Mouse (Mus musculus): ENCODE data around the gene Mafk. TPM values are rescaled to one million over a fixed set of nuclear protein-coding genes. Genes with fewer than 3 reads are reported as not detected.
"Not testable (repeated sequence)": the region's sequence is repeated elsewhere in the genome, so short reads cannot be mapped to it uniquely, and the experiment has no call there.

Mafk gene
- 7.1 and 8.1 TPM in 2 replicates for polyA plus RNA-seq (2016; fragmentation: Nextera tagmentation; extraction: Ambion mirVana)

- DNase-seq (ENCODE audit: low spot score): peak; percentile 98
- Histone ChIP-seq H3K4me3 (peak within 1 kb of the TSS; percentile 86), H3K27me3 (ENCODE audit: low read depth, poor library complexity, severe bottlenecking) (peaks cover 8% of the 10 kb centered on the region; the same call in 1 of the 2 replicates), H3K36me3 (no peaks in the 10 kb centered on the region), H3K27ac (peak within 1 kb of the TSS; percentile 79), H3K4me1 (peaks cover 38% of the 10 kb centered on the region), H3K9me3 (replicated peaks) (no peaks in the 10 kb centered on the region)
- under 1% methylated on average over 92 of the region's 92 CpGs for WGBS
These were observed at the start of gene Mafk for GRCm38 (mm10) chr5:139791227-139792158. Gene Mafk, plus strand, starts transcription at chr5:139791513.

- not testable (repeated sequence) for H3K27me3 ChIP-seq (ENCODE audit: low read depth, poor library complexity, severe bottlenecking); H3K9me3 ChIP-seq (replicated peaks); H3K27ac ChIP-seq; H3K4me3 ChIP-seq; DNase-seq (ENCODE audit: low spot score); H3K36me3 ChIP-seq
- peaks cover 20% of the 10 kb centered on the region for H3K4me1 ChIP-seq
- WGBS: 58% methylated on average over 3 of the region's 3 CpGs
These were observed 48.7 kb upstream of the Mafk start for GRCm38 (mm10) chr5:139742640-139743039.

GRCm38 (mm10) chr5:139745771-139746170 is 45.5 kb upstream of the Mafk start:
- 5% methylated on average over 3 of the region's 3 CpGs for WGBS
- H3K27me3 ChIP-seq (ENCODE audit: low read depth, poor library complexity, severe bottlenecking): no peaks in the 10 kb centered on the region
- H3K9me3 ChIP-seq (replicated peaks): no peaks in the 10 kb centered on the region
- DNase-seq (ENCODE audit: low spot score): peak; percentile 83
- peaks cover 14% of the 10 kb centered on the region for H3K36me3 ChIP-seq
- H3K4me1 ChIP-seq: peaks cover 15% of the 10 kb centered on the region
- no peak overlapping the region for H3K27ac ChIP-seq
- H3K4me3 ChIP-seq: no peak overlapping the region

- WGBS: 89% methylated on average over 16 of the region's 16 CpGs
These were observed 41.7 kb upstream of the Mafk start for GRCm38 (mm10) chr5:139749413-139750125.

GRCm38 (mm10) chr5:139750535-139750934 is 40.8 kb upstream of the Mafk start:
- Histone ChIP-seq H3K27ac (no peak overlapping the region), H3K27me3 (ENCODE audit: low read depth, poor library complexity, severe bottlenecking) (no peaks in the 10 kb centered on the region), H3K4me1 (peaks cover 18% of the 10 kb centered on the region), H3K4me3 (no peak overlapping the region), H3K9me3 (replicated peaks) (no peaks in the 10 kb centered on the region), H3K36me3 (peaks cover 62% of the 10 kb centered on the region)
- DNase-seq (ENCODE audit: low spot score): peak; percentile 89

More at GRCm38 (mm10) chr5:139749413-139750125, 41.7 kb upstream of the Mafk start:
- DNase-seq (ENCODE audit: low spot score): no peak
- Histone ChIP-seq H3K9me3 (replicated peaks) (no peaks in the 10 kb centered on the region), H3K27ac (no peak overlapping the region), H3K4me3 (no peak overlapping the region), H3K27me3 (ENCODE audit: low read depth, poor library complexity, severe bottlenecking) (no peaks in the 10 kb centered on the region), H3K36me3 (peaks cover 52% of the 10 kb centered on the region), H3K4me1 (peaks cover 15% of the 10 kb centered on the region)

GRCm38 (mm10) chr5:139754753-139755152 is 36.6 kb upstream of the Mafk start:
- H3K9me3 ChIP-seq (replicated peaks): no peaks in the 10 kb centered on the region
- peak; percentile 80 for DNase-seq (ENCODE audit: low spot score)
- H3K36me3 ChIP-seq: peaks cover 100% of the 10 kb centered on the region
- no peak overlapping the region; the same call in 1 of the 2 replicates for H3K27ac ChIP-seq
- H3K27me3 ChIP-seq (ENCODE audit: low read depth, poor library complexity, severe bottlenecking): no peaks in the 10 kb centered on the region
- no peak overlapping the region for H3K4me3 ChIP-seq
- 31% methylated on average over 12 of the region's 12 CpGs for WGBS
- H3K4me1 ChIP-seq: peaks cover 3% of the 10 kb centered on the region; the same call in 1 of the 2 replicates

GRCm38 (mm10) chr5:139756135-139756534 is 35.2 kb upstream of the Mafk start:
- H3K27me3 ChIP-seq (ENCODE audit: low read depth, poor library complexity, severe bottlenecking): no peaks in the 10 kb centered on the region
- no peak overlapping the region for H3K4me3 ChIP-seq
- WGBS: 92% methylated on average over 12 of the region's 12 CpGs
- no peak for DNase-seq (ENCODE audit: low spot score)
- H3K27ac ChIP-seq: no peak overlapping the region
- H3K9me3 ChIP-seq (replicated peaks): no peaks in the 10 kb centered on the region
- peaks cover 3% of the 10 kb centered on the region; the same call in 1 of the 2 replicates for H3K4me1 ChIP-seq
- H3K36me3 ChIP-seq: peaks cover 100% of the 10 kb centered on the region

GRCm38 (mm10) chr5:139756586-139756985 is 34.7 kb upstream of the Mafk start:
- no peak for DNase-seq (ENCODE audit: low spot score)

GRCm38 (mm10) chr5:139758096-139758495 is 33.2 kb upstream of the Mafk start:
- H3K27ac ChIP-seq: no peak overlapping the region
- H3K36me3 ChIP-seq: peaks cover 100% of the 10 kb centered on the region
- H3K4me3 ChIP-seq: no peak overlapping the region
- H3K27me3 ChIP-seq (ENCODE audit: low read depth, poor library complexity, severe bottlenecking): no peaks in the 10 kb centered on the region
- peaks cover 3% of the 10 kb centered on the region; the same call in 1 of the 2 replicates for H3K4me1 ChIP-seq
- DNase-seq (ENCODE audit: low spot score): no peak
- H3K9me3 ChIP-seq (replicated peaks): no peaks in the 10 kb centered on the region
- 89% methylated on average over 16 of the region's 16 CpGs for WGBS

More at GRCm38 (mm10) chr5:139756586-139756985, 34.7 kb upstream of the Mafk start:
- Histone ChIP-seq H3K27me3 (ENCODE audit: low read depth, poor library complexity, severe bottlenecking) (no peaks in the 10 kb centered on the region), H3K9me3 (replicated peaks) (no peaks in the 10 kb centered on the region), H3K4me3 (no peak overlapping the region), H3K27ac (no peak overlapping the region), H3K36me3 (peaks cover 100% of the 10 kb centered on the region), H3K4me1 (peaks cover 3% of the 10 kb centered on the region; the same call in 1 of the 2 replicates)
- WGBS: 88% methylated on average over 2 of the region's 2 CpGs

- no peak for DNase-seq (ENCODE audit: low spot score)
These were observed 27.0 kb upstream of the Mafk start for GRCm38 (mm10) chr5:139764296-139764695.

GRCm38 (mm10) chr5:139768216-139768615 is 23.1 kb upstream of the Mafk start:
- H3K27me3 ChIP-seq (ENCODE audit: low read depth, poor library complexity, severe bottlenecking): no peaks in the 10 kb centered on the region
- no peaks in the 10 kb centered on the region for H3K9me3 ChIP-seq (replicated peaks)
- H3K27ac ChIP-seq: no peak overlapping the region
- peaks cover 100% of the 10 kb centered on the region for H3K36me3 ChIP-seq
- 94% methylated on average over 8 of the region's 8 CpGs for WGBS
- no peak for DNase-seq (ENCODE audit: low spot score)
- no peaks in the 10 kb centered on the region for H3K4me1 ChIP-seq
- H3K4me3 ChIP-seq: no peak overlapping the region

More at GRCm38 (mm10) chr5:139764296-139764695, 27.0 kb upstream of the Mafk start:
- Histone ChIP-seq H3K4me3 (no peak overlapping the region), H3K36me3 (peaks cover 100% of the 10 kb centered on the region), H3K4me1 (no peaks in the 10 kb centered on the region), H3K9me3 (replicated peaks) (no peaks in the 10 kb centered on the region), H3K27ac (no peak overlapping the region), H3K27me3 (ENCODE audit: low read depth, poor library complexity, severe bottlenecking) (no peaks in the 10 kb centered on the region)
- 85% methylated on average over 11 of the region's 11 CpGs for WGBS

- peaks cover 14% of the 10 kb centered on the region for H3K4me1 ChIP-seq
- no peaks in the 10 kb centered on the region for H3K27me3 ChIP-seq (ENCODE audit: low read depth, poor library complexity, severe bottlenecking)
- peak; percentile 97 for DNase-seq (ENCODE audit: low spot score)
- no peaks in the 10 kb centered on the region for H3K9me3 ChIP-seq (replicated peaks)
- H3K4me3 ChIP-seq: peak within 1 kb of the TSS; percentile 100
- peak within 1 kb of the TSS; percentile 84 for H3K27ac ChIP-seq
- H3K36me3 ChIP-seq: peaks cover 38% of the 10 kb centered on the region
- under 1% methylated on average over 55 of the region's 55 CpGs for WGBS
These were observed 15.9 kb upstream of the Mafk start, which contains the start of gene Ints1 for GRCm38 (mm10) chr5:139775216-139775926. Gene Ints1, minus strand, starts transcription at chr5:139775674.

All from limb, embryonic 10.5 days (tissue).